Comparison of ENCODE assay signal across 7 mouse cellular contexts in the genomic region with DNA sequence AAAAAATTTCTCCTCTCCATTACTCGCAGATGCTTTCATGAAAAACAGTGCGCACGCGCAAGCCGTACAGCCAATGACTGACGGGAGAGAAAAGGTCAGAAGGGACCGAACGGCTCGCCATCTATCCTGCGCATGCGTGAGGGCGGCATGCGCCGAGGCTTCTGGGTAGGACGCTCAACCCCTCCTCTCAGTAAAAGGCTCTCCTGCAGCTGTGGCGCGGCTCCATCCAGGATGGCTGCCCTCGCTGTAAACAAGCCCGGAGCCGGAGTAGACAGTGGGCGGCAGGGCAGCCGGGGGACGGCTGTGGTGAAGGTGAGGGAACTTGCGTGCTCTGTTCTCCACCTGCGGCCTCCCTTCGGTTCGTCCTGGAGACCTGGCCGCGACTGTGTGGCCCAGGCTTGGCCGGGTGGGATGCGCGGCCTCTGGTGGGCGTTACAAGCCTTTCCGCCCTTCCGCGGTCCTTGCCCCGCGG. TPM values are rescaled to one million over a fixed set of nuclear protein-coding genes. Genes with fewer than 3 reads are reported as not detected.
DNase-seq lines count a peak whose midpoint lies in the region; ATAC-seq lines count a peak whose summit lies in the region.

A gene (plus strand): TSS at position 148 of the 472 bp plus-strand sequence.

- peak within 1 kb of the TSS; percentile 65 for H3K4me2 ChIP-seq in intestine, embryonic 16.5 days (ENCODE audit: low read depth, low read length)
- peak within 1 kb of the TSS; percentile 76 for H3K4me2 ChIP-seq in midbrain, embryonic 11.5 days

- intact Hi-C loops in left cerebral cortex, postnatal 36 days (cut with DNase I): no loop called here

- peak within 1 kb of the TSS; percentile 72 for H3K27ac ChIP-seq in intestine, embryonic 16.5 days (ENCODE audit: low read length)
- peak within 1 kb of the TSS; percentile 42; the same call in 1 of the 2 replicates for H3K27ac ChIP-seq in midbrain, embryonic 11.5 days (ENCODE audit: low read depth, low read length)

- WGBS in intestine, embryonic 16.5 days: under 1% methylated on average over 38 of the region's 38 CpGs
- WGBS in midbrain, embryonic 11.5 days: under 1% methylated on average over 38 of the region's 38 CpGs

- no peaks in the 10 kb centered on the region for H3K36me3 ChIP-seq in intestine, embryonic 16.5 days (ENCODE audit: control insufficient read depth, insufficient read depth, low read length)
- H3K36me3 ChIP-seq in midbrain, embryonic 11.5 days (ENCODE audit: control insufficient read depth, insufficient read depth, low read length): no peaks in the 10 kb centered on the region

- H3K9ac ChIP-seq in intestine, embryonic 16.5 days (ENCODE audit: low read depth, low read length): peak within 1 kb of the TSS; percentile 78
- H3K9ac ChIP-seq in midbrain, embryonic 11.5 days (ENCODE audit: low read length): peak within 1 kb of the TSS; percentile 83

- no peaks in the 10 kb centered on the region for H3K27me3 ChIP-seq in intestine, embryonic 16.5 days (replicated peaks; ENCODE audit: control insufficient read depth, insufficient read depth, low read length)
- no peaks in the 10 kb centered on the region for H3K27me3 ChIP-seq in midbrain, embryonic 11.5 days (ENCODE audit: control insufficient read depth, insufficient read depth, low read length)

- peak; percentile 98 for DNase-seq in adrenal gland, adult 8-10 months
- DNase-seq in embryo, embryonic 9.5 days (ENCODE audit: extremely low spot score): peak; percentile 92
- peak; percentile 90 to 98 for DNase-seq in gastrocnemius, postnatal 4 days (ENCODE audit: low spot score in 2 of 2)
- peak; percentile 97 for DNase-seq in left cerebral cortex, postnatal 36 days (ENCODE audit: low spot score in 2 of 2)
- peak; percentile 99 for DNase-seq in midbrain, embryonic 11.5 days (ENCODE audit: low spot score, missing footprints)
- peak; percentile 99 for DNase-seq in skeletal muscle tissue, adult 2 months (ENCODE audit: low read depth, low spot score)

- peak within 1 kb of the TSS; percentile 81 for H3K4me3 ChIP-seq in intestine, embryonic 16.5 days (ENCODE audit: low read length)
- peak within 1 kb of the TSS; percentile 68 for H3K4me3 ChIP-seq in midbrain, embryonic 11.5 days (ENCODE audit: low read depth, low read length)

- H3K9me3 ChIP-seq in intestine, embryonic 16.5 days (ENCODE audit: control insufficient read depth, low read length): no peaks in the 10 kb centered on the region
- no peaks in the 10 kb centered on the region for H3K9me3 ChIP-seq in midbrain, embryonic 11.5 days (ENCODE audit: control insufficient read depth, low read length)

- peak; percentile 99 for ATAC-seq in intestine, embryonic 16.5 days
- peak; percentile 99 for ATAC-seq in midbrain, embryonic 11.5 days (ENCODE audit: low FRiP score)

- peaks cover 3% of the 10 kb centered on the region; the same call in 1 of the 2 replicates for H3K4me1 ChIP-seq in intestine, embryonic 16.5 days (ENCODE audit: control insufficient read depth, insufficient read depth, low read length)
- peaks cover 10% of the 10 kb centered on the region for H3K4me1 ChIP-seq in midbrain, embryonic 11.5 days (ENCODE audit: control insufficient read depth, insufficient read depth, low read length)

RNA-seq across cellular contexts. Expression of the gene that starts here (rescaled TPM):
- 10 to 100 TPM; 19.9 to 23.3 (median 22.0) TPM for total RNA-seq in adrenal gland, adult 8-10 months (2022)
- total RNA-seq in gastrocnemius, postnatal 4 days (2021): 10 to 100 TPM; 19.7 to 23.0 TPM
- 9.0 and 9.3 TPM in 2 replicates for polyA plus RNA-seq in intestine, embryonic 16.5 days (2015; fragmentation: Nextera tagmentation; extraction: Ambion mirVana)
- 10 to 100 TPM; 53.9 to 54.4 TPM for total RNA-seq in left cerebral cortex, postnatal 36 days (2021)
- polyA plus RNA-seq in midbrain, embryonic 11.5 days (2014; fragmentation: Nextera tagmentation; extraction: Ambion mirVana): 26.5 and 30.0 TPM in 2 replicates

Comparison
In these comparisons a context has a peak if more than half of its experiments do, and no peak if none do; other contexts are left out.
1. Peak in every context shown above with its lines: DNase-seq, ATAC-seq, H3K4me3 ChIP-seq and H3K27ac ChIP-seq.